Mouse (Mus musculus) R1 (cell line): ENCODE results near the gene Dgkz.

ENCODE experiments used
- DNase-seq: peaks from one replicate; pipeline ENCODE4 v3.0.0-alpha.2; 2018; ENCODE audit warnings: low read depth, low spot score

The Dgkz gene

DNA sequence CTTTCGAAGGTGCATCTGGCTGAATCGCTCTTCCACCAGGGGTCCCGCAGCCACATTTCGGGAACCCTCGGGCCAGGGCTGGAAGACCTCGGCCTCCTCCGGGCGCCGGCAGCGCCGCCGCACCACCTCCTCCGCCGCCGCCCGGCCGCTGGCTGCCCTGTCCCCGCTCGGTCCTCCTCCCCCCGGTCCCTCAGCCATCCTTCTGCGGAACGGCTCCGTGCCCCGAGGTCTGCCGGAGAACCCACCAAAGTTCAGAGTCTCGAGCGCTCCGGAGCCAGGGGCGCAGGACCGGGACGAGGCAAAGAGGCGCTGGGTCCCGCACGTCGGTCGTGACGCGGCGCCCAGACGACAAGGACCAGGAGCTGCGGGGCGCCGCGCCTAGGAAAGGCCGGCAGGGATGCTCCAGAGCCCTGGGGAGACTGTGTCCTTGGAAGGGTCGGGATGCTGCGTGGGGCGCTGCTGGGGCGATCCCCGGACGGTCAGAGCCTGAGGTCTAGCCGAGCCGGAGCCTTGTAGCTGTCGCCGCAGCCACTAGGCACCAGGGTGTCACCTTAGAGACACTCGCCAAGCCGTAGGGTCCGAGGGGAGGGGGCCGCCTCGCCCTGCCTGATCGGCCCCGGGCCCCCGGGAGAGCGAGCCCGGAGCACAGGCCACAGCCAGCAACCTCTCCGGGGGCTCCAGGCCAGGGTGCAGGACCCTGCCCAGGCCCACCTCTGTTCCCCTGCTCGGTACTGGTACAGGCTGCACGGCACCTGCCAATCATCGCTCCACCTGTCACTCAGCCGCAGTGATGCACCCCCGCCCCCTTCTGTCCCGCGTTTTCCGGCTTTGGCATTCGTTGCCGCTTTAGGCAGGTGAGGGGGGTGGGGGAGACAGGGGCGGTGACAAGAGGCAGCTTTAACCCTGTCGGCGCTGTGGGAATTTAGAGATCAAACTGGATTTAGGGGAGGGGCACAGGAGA, at the start of gene Dgkz:
Gene Dgkz (minus strand): TSS at position 284 of the 961 bp plus-strand sequence.
- DNase-seq, result peak; percentile 83

DNA sequence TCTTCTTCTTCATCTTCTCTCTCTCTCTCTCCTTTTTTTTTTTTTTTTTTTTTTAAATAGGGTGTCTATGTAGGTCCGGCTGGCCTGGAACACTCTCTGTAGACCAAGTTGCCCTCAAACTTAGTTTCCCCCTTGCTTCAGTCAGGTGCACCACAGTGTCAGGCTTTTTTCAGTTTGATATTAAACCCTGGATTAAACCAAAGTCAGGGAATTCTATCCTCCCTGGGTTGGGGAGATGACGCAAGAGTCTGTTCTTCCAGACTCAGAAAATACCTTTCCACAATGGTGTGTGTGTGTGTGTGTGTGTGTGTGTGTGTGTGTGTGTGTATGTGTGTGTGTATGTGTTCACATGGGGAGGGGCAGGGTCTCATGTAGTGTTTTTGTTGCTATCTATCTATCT, 49.5 kb upstream of the Dgkz start:
- no peak for DNase-seq

DNA sequence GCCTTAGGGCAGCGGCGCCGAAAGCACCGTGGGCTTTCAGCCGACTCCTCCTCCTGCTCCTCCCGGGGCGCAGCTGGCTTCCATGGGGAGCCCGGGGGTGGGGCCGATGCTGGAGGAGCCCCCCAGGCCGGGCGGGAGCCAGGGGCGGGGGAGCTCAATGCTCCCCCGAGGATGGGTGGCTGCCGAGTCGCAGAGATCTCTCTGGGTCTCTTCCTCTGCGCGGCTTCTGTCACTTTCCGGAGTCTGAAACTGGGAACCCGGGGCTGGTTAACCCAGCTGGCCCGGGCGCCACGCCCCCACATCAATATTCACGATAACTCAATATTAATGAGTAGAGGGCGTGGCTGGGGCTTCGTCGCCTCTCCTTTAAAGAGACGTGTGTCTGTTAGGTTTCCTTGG, 48.6 kb upstream of the Dgkz start, which contains the start of gene Creb3l1:
Gene Creb3l1 (minus strand): TSS at position 229 of the 399 bp plus-strand sequence.
- DNase-seq, result peak; percentile 76

GRCm38 (mm10) chr2:92023362-92024273, 48.0 kb upstream of the Dgkz start:
- peak; percentile 53 for DNase-seq

- no peak for DNase-seq
Measured at GRCm38 (mm10) chr2:92020676-92021265, 45.1 kb upstream of the Dgkz start.

DNA sequence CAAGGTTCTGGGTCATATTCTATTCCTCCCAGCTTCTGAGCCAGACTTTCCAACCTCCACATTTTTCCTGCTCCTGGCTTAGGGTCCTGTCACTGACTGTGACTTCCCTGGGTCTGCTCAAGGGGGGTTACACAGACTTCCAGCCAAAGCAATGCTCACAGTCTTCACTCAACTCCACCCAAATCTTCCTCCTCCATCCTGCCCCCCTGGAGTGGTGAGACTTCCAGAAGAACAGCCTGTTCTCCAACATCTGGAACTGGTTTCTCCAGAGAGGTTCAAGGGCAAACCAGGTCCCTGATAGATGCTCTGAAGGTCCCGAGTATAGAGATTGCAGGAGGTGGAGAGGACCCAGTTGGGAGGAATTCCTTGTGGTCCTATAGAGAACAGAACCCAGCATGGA, 41.8 kb upstream of the Dgkz start:
- no peak for DNase-seq

DNA sequence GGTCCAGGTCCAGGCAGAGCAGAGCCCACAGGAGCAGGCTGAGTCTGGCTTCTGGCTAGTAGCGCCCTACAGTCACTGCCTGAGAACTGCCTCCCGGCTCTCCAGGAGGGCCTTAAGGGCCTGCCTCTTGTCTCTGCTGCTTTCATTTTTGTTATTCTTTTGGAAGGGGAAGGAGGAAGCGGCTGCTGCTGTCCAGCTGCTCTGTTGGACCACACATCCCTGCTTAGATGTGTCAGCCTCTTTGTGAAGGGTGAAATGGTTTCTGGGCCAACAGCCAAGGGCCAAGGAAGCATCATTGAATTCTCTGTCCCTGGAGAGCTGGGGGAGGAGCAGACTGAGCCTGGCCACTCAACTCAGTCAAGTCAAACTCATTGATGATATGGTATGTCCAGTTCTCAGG, 41.3 kb upstream of the Dgkz start:
- DNase-seq, result no peak

DNA sequence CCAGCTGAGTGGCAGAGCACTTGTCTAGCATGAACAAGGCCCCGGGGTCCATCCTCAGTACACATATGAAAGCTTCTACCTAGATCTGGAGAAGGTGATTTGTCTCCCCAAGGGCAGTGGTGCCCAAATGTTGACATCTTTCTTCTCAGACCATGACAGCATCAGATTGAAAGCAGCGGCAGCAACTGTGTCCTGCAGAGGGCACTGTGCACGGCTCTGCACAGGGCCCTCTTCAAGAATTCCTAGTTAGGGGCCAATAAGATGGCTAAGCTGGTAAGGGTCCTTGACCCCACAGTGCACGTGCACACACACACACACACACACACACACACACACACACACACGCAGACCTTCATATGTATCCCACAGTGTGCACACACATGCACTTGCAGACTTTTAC, 39.2 kb upstream of the Dgkz start:
- peak; percentile 28 for DNase-seq

GRCm38 (mm10) chr2:92014248-92014647, 38.6 kb upstream of the Dgkz start:
- no peak for DNase-seq

DNA sequence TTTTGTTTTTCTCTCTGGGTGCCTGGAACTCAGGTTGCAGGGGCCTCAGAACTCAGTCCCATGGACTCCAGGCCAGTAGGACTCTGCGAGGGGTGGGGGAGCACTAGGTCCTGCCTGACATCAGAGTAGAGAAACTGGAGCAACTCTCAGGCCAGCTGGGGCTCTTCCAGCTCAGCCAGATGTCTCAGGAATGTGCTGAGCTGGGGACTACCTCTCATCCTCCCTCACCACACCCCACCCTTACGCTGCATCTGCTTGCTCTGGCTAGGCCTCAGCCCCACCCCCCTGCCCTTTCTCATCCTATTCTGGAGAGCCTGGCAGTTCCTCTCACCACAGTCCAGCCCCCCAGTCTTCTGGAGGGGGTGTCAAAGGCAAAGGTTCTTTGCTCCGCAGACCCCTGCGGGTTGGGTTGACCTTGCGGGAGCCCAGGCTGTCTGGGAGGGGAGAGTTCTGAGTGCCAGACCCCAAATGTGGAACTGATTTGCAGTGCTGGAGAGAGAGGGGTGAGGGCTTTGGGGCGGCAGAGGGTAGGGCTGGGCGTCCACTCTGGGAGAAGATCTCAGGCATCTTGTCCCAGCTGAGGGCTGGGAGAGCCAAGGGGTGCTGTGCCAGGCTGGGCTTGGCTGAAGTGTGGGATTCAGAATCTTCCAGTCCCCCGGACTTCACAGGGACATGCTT, 37.2 kb upstream of the Dgkz start:
- peak; percentile 89 for DNase-seq

DNA sequence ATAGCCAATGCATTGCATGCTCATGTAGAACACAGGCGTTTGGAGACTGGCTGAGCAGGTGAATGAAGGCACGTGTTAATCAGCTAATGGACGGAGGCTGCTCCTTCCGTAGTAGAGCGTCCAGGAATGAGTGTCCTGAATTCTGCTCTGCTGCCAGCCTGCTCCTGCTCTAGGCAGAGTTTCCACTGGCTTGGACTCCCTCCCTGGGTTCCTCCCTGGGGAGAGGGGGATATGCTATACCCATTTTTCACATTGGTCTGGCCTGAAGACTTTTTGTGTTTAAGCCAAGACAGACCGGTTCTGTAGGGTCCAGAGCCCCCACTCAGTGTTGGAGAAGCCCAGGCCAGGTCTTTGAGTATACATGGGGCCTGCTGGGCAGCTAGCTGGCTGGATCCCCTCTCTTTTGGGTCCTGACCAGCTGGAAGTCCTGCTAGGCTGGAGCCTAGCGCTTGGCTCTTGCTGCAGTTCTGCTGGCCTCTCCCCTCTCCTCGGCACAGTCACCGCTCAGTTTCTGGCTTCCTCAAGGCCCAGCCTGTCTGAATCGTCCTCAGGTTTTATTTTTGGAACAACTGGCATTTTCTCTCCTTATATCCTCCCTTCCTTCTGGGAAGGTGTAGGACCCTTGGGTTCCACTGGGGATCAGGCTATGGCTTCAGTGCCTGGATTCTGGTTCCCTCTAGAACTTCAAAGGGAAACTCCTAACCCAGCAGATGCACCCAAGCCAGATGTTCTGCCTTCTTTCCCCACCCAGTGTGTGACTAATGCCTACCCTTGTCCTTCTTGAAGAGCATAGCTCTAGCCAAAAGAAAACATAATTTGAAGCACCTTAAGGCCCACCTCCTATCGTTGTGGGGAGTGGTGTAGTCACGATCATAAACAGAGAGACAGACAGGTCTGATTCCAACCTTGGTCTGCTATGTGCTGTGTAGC, 36.0 kb upstream of the Dgkz start:
- DNase-seq, result no peak

DNA sequence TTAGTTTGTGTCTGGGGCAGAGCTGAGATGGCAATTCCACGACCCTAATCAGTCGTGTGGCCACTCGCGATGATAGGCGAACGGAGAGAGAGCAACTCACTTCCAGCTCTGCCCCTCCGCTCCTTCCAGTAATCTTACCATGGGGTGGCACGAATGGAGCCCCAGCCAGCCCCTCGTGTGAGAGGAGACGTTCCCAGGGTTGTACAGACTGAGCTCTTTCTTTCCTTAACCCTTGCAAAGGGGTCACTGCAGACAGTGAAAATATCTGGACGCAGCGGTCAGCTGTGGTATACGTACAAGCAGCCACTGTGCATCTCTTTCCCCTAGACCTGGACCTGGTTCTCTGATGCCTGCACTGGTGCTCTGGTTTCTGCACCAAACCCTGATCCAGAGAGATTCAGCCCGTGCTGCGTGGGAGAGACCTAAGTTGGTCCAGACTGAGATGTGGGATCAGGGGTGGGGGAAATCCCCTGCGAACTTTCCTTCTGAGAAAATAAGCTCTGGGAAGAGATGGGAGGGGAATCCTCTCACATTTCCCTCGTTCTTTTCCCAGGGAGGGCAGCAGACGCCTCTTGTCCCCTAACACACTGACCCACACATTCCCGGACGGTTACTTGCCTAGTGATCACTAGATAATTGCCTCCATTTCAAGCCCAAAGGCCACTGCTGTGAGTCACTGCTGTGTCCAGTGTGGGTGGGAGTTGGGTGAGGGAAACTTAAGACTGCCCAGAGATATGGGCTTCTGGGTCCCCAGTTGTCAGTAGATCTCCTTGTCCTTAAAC, 33.1 kb upstream of the Dgkz start:
- no peak for DNase-seq

DNA sequence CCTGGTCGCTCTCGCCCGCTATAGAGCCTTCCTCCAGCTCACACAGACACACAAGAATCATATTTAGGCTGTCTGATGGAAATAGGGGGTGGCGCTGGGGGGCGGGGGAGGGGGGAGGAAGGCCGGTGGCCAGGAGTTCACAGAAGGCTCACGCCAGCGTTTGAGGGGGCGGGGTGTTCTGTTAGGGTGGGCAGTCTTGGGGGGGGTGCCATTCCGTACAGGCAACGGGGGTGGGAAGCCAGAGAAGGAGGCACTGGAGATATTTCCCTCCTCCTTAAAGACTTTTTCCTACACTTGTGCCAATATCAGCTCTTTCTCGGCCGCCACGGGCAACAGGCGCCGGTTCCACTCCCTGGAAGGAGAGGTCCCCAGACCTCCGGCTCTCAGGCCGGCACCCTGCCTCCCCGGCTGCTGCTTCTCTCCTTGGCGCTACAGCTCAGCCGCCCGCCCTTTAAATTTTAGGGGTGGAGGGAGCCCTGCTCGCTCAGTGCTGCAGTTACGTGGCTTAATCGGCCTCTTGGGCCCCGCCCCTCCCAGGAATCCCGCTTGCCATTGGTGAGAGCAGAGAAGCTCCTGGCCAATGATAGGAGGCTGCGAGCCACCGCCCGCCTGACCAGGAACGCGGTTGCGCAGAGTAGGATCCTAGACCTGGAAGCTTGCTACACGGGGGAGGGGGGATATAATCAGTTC, 32.4 kb upstream of the Dgkz start:
- peak; percentile 99 for DNase-seq

DNA sequence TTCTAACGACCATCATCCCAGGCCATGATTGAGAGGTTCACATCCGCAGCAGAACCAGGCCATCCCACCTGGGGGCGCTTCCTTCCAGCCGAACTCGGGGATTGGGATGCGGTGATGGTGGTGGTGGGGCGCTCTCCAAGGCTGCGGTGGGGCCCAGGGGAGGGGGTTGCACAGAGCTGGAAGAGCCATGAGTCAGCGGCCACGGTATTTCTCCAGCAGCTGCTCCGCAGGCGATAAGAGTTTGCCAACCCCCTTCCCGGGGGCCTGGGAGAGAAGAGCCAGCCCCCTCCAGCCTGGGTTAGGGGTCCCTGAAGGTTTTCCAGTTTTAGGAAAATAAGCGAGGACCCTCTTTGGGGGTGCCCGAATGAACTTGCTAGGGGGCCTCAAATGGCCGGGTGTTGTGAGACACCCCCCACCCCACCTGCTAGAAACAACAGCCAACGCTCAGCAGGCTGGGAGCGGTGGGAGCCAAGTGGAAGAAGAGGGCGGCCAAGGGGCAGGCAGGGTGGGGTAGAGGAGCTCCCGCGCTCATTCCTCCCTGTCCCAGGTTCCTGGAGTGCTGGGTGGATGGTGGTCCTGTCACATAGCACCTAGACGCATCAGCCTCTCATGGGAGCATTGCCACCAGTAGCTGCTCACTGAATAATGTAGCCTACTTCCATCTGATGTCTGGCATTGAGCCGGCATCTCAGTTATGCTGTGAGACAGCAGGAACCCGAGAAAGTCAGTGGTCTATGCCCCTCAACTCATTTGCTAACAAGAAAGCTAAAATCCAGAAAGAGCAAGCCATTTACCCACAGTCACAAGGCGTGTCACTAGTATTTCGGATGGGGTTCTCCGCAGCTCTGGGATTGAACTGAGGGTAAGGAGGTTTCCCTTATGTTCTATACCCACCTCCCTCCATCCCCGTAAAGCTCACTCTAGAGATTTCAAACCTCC, 31.6 kb upstream of the Dgkz start:
- peak; percentile 61 for DNase-seq

DNA sequence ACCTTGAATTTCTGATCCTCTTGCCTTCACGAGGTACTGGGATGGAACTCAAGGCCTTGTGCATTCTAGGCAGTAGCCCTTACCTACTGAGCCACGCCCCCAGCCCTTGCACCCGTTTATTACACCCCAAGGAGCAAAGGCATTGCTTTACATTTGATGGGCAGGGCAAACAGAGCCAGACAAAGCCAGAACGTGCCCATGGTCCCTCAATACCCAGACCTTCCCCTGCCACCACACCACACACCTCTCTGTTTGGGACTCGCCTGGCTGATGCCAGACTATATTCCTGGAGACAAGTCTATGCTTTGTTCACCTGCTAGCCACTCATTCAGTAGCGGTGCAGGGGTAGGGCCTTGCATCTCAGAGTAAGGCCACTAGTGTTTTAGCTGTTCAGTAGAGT, 30.8 kb upstream of the Dgkz start:
- DNase-seq, result no peak

GRCm38 (mm10) chr2:92004617-92005016, 29.0 kb upstream of the Dgkz start:
- no peak for DNase-seq

DNA sequence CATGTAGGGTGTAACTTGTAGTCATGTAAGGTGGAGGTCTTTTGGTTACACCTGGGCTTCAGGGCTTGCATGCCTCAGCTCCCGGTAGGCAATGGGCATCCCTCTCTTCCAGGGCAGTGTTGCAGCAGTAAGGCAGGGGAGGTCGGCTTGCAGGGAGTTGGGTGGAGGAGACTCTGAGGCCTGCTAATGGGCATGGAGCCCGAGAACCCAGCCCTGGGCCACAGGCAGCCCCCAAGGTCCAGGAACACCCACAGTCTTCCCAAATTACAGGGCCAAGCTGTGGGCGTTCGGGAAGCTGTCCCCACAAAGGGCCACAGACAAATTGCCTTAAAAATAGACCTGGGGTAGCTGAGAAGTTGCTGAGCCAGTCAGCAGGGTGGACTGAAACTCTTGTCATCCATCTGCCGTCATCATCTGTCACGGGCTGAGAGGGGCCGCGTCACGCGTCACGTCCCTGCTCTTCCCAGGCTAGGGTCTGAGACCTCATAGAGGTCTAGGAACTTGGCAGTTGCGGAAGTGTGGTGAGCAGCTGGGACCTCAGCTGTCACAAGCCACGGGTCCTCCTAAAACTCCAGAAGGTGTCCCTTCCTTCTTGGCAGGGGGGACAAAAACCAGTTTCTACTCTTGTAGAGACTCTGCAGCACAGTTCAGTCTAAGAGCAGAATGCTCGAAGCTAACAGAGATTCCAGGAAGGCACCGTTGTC, 22.4 kb upstream of the Dgkz start:
- DNase-seq, result no peak
